8 mouse cellular contexts compared by ENCODE assay signal in the genomic region with DNA sequence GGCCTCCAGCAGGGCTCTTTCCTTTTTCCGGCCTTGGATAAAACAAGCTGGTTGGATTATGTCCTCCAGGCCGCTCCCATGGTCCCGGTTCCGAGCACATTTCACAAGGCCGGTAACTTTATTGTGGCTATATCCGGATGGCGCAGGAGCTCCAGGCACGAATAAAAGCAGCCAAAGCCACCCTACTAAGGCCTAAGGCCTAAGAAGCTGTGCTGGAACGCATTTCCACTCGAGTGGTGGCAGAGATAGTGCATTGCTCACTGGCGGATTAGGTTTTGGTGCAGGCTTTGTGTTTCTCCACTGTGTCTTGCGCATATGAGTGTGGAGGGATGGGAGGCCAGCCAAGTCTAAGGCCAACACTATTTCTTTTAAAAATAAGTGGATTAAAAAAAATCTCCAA. TPM values are rescaled to one million over a fixed set of nuclear protein-coding genes. Genes with fewer than 3 reads are reported as not detected.
DNase-seq lines count a peak whose midpoint lies in the region; ATAC-seq and TF ChIP-seq lines count a peak whose summit lies in the region.

No protein-coding gene starts in this region.

- no peaks in the 10 kb centered on the region for H3K36me3 ChIP-seq in embryonic facial prominence, embryonic 12.5 days
- H3K36me3 ChIP-seq in intestine, embryonic 16.5 days (ENCODE audit: control insufficient read depth, insufficient read depth, low read length), result no peaks in the 10 kb centered on the region
- H3K36me3 ChIP-seq in lung, embryonic 15.5 days, result no peaks in the 10 kb centered on the region
- no peaks in the 10 kb centered on the region for H3K36me3 ChIP-seq in forebrain, postnatal 0 days (ENCODE audit: insufficient read depth)

- no peak overlapping the region for H3K9ac ChIP-seq in embryonic facial prominence, embryonic 12.5 days
- no peak overlapping the region for H3K9ac ChIP-seq in intestine, embryonic 16.5 days (ENCODE audit: low read depth, low read length)
- no peak overlapping the region for H3K9ac ChIP-seq in lung, embryonic 15.5 days
- H3K9ac ChIP-seq in forebrain, postnatal 0 days, result no peak overlapping the region

- peak overlapping the region; percentile 12; the same call in 1 of the 2 replicates for H3K4me3 ChIP-seq in embryonic facial prominence, embryonic 12.5 days
- H3K4me3 ChIP-seq in intestine, embryonic 16.5 days (ENCODE audit: low read length), result peak overlapping the region; percentile 3; the same call in 1 of the 2 replicates
- H3K4me3 ChIP-seq in lung, embryonic 15.5 days, result peak overlapping the region; percentile 38
- no peak overlapping the region for H3K4me3 ChIP-seq in forebrain, postnatal 0 days (ENCODE audit: low read depth, low read length)

- peak; percentile 39 for DNase-seq in NIH3T3 (ENCODE audit: low read depth)
- no peak for DNase-seq in cerebellum, adult 18-20 months
- DNase-seq in c-Kit-positive CD71-positive TER-119-positive erythroid progenitor cells, embryonic 14.5 days (ENCODE audit: low spot score), result no peak
- DNase-seq in layer of hippocampus, postnatal 25 days (ENCODE audit: extremely low spot score in 1 of 2, low spot score in 1 of 2), result no peak
- no peak for DNase-seq in forebrain, postnatal 0 days

- peaks cover 93% of the 10 kb centered on the region for H3K27me3 ChIP-seq in embryonic facial prominence, embryonic 12.5 days
- peaks cover 89% of the 10 kb centered on the region for H3K27me3 ChIP-seq in intestine, embryonic 16.5 days (replicated peaks; ENCODE audit: control insufficient read depth, insufficient read depth, low read length)
- peaks cover 99% of the 10 kb centered on the region for H3K27me3 ChIP-seq in lung, embryonic 15.5 days
- peaks cover 83% of the 10 kb centered on the region for H3K27me3 ChIP-seq in forebrain, postnatal 0 days (ENCODE audit: insufficient read depth, low read length)

- ATAC-seq in embryonic facial prominence, embryonic 12.5 days (ENCODE audit: insufficient number of reproducible peaks, insufficient read depth, low FRiP score, low TSS enrichment), result no peak
- no peak for ATAC-seq in intestine, embryonic 16.5 days
- no peak for ATAC-seq in lung, embryonic 15.5 days (ENCODE audit: borderline replicate concordance, extremely low read depth, low FRiP score, low TSS enrichment)
- no peak for ATAC-seq in forebrain, postnatal 0 days

- H3K4me2 ChIP-seq in embryonic facial prominence, embryonic 12.5 days (replicated peaks), result peak overlapping the region; percentile 3; the same call in 1 of the 2 replicates
- H3K4me2 ChIP-seq in intestine, embryonic 16.5 days (ENCODE audit: low read depth, low read length), result no peak overlapping the region
- peak overlapping the region; percentile 42 for H3K4me2 ChIP-seq in lung, embryonic 15.5 days
- H3K4me2 ChIP-seq in forebrain, postnatal 0 days (ENCODE audit: low read depth), result no peak overlapping the region

- no peaks in the 10 kb centered on the region for H3K9me3 ChIP-seq in embryonic facial prominence, embryonic 12.5 days
- no peaks in the 10 kb centered on the region for H3K9me3 ChIP-seq in intestine, embryonic 16.5 days (ENCODE audit: control insufficient read depth, low read length)
- no peaks in the 10 kb centered on the region for H3K9me3 ChIP-seq in lung, embryonic 15.5 days
- no peaks in the 10 kb centered on the region for H3K9me3 ChIP-seq in forebrain, postnatal 0 days (ENCODE audit: low read length)

- H3K4me1 ChIP-seq in embryonic facial prominence, embryonic 12.5 days, result peaks cover 14% of the 10 kb centered on the region; the same call in 1 of the 2 replicates
- H3K4me1 ChIP-seq in intestine, embryonic 16.5 days (ENCODE audit: control insufficient read depth, insufficient read depth, low read length), result peaks cover 21% of the 10 kb centered on the region
- peaks cover 26% of the 10 kb centered on the region for H3K4me1 ChIP-seq in lung, embryonic 15.5 days
- no peaks in the 10 kb centered on the region for H3K4me1 ChIP-seq in forebrain, postnatal 0 days (ENCODE audit: insufficient read depth)

- no peak for TF ChIP-seq CTCF in forebrain, postnatal 0 days (IDR thresholded peaks at IDR 0.05; ENCODE audit: low read depth)

- 6% methylated on average over 12 of the region's 12 CpGs for WGBS in embryonic facial prominence, embryonic 12.5 days
- WGBS in intestine, embryonic 16.5 days, result 20% methylated on average over 12 of the region's 12 CpGs
- WGBS in lung, embryonic 15.5 days, result 12% methylated on average over 12 of the region's 12 CpGs
- 7% methylated on average over 12 of the region's 12 CpGs for WGBS in forebrain, postnatal 0 days

- H3K27ac ChIP-seq in embryonic facial prominence, embryonic 12.5 days, result no peak overlapping the region
- no peak overlapping the region for H3K27ac ChIP-seq in intestine, embryonic 16.5 days (ENCODE audit: low read length)
- peak overlapping the region; percentile 79 for H3K27ac ChIP-seq in lung, embryonic 15.5 days
- no peak overlapping the region for H3K27ac ChIP-seq in forebrain, postnatal 0 days (ENCODE audit: low read depth, low read length)

RNA-seq across cellular contexts. Expression of a gene that starts 3.6 kb away (rescaled TPM):
- 2.3 and 2.5 TPM in 2 replicates for polyA plus RNA-seq in embryonic facial prominence, embryonic 12.5 days (2016; fragmentation: Nextera tagmentation; extraction: Ambion mirVana)
- 0.38 and 0.70 TPM in 2 replicates for polyA plus RNA-seq in intestine, embryonic 16.5 days (2015; fragmentation: Nextera tagmentation; extraction: Ambion mirVana)
- polyA plus RNA-seq in lung, embryonic 15.5 days (2015; fragmentation: Nextera tagmentation; extraction: Ambion mirVana), result 1.8 TPM in 2 replicates
- total RNA-seq in layer of hippocampus, postnatal 25 days (2021), result 1 to 10 TPM; 1.1 to 1.5 TPM
- 2.5 and 4.0 TPM in 2 replicates for total RNA-seq in forebrain, postnatal 0 days (2014; rRNA removed)
- 0.34 and 0.54 TPM in 2 replicates for polyA plus RNA-seq in forebrain, postnatal 0 days (2015; fragmentation: Nextera tagmentation; extraction: Ambion mirVana)

RNA-seq across cellular contexts. Expression of a gene that starts 28.6 kb away (rescaled TPM):
- 11.7 and 15.4 TPM in 2 replicates for polyA plus RNA-seq in embryonic facial prominence, embryonic 12.5 days (2016; fragmentation: Nextera tagmentation; extraction: Ambion mirVana)
- polyA plus RNA-seq in intestine, embryonic 16.5 days (2015; fragmentation: Nextera tagmentation; extraction: Ambion mirVana), result 256 and 335 TPM in 2 replicates
- 21.6 and 22.9 TPM in 2 replicates for polyA plus RNA-seq in lung, embryonic 15.5 days (2015; fragmentation: Nextera tagmentation; extraction: Ambion mirVana)
- under 1 TPM in 1 of 2 experiments, not detected in 1; 0.71 TPM for total RNA-seq in layer of hippocampus, postnatal 25 days (2021)
- total RNA-seq in forebrain, postnatal 0 days (2014; rRNA removed), result 1.2 TPM in 1 of 2 replicates, not detected in the other
- 2.4 TPM in 2 replicates for polyA plus RNA-seq in forebrain, postnatal 0 days (2015; fragmentation: Nextera tagmentation; extraction: Ambion mirVana)

RNA-seq across cellular contexts. Expression of a gene that starts 59.9 kb away (rescaled TPM):
- polyA plus RNA-seq in embryonic facial prominence, embryonic 12.5 days (2016; fragmentation: Nextera tagmentation; extraction: Ambion mirVana), result 13.2 and 17.7 TPM in 2 replicates
- 7.2 TPM in 2 replicates for polyA plus RNA-seq in intestine, embryonic 16.5 days (2015; fragmentation: Nextera tagmentation; extraction: Ambion mirVana)
- 15.2 and 16.6 TPM in 2 replicates for polyA plus RNA-seq in lung, embryonic 15.5 days (2015; fragmentation: Nextera tagmentation; extraction: Ambion mirVana)
- under 1 TPM; 0.23 to 0.32 TPM for total RNA-seq in layer of hippocampus, postnatal 25 days (2021)
- 1.5 and 4.2 TPM in 2 replicates for total RNA-seq in forebrain, postnatal 0 days (2014; rRNA removed)
- polyA plus RNA-seq in forebrain, postnatal 0 days (2015; fragmentation: Nextera tagmentation; extraction: Ambion mirVana), result 1.5 and 2.1 TPM in 2 replicates

Comparison
In these comparisons a context has a peak if more than half of its experiments do, and no peak if none do; other contexts are left out.
1. H3K4me2 ChIP-seq: peak in embryonic facial prominence, embryonic 12.5 days (single experiment) and lung, embryonic 15.5 days (single experiment); none in intestine, embryonic 16.5 days (single experiment) and forebrain, postnatal 0 days (single experiment).
2. RNA of a gene that starts 28.6 kb away (polyA plus RNA-seq): 256 to 335 TPM in intestine, embryonic 16.5 days; 21.6 to 22.9 TPM in lung, embryonic 15.5 days, 11.7 to 15.4 TPM in embryonic facial prominence, embryonic 12.5 days and 2.4 TPM in forebrain, postnatal 0 days; every median in the first group is over 10 times any median in the second.